Mouse (Mus musculus) thymus, postnatal 10 days (tissue): ENCODE results near the gene Mup14.
"Not testable (repeated sequence)": the region's sequence is repeated elsewhere in the genome, so short reads cannot be mapped to it uniquely, and the experiment has no call there.

ENCODE experiments used
- DNase-seq, 2 experiments: peaks; one replicate each; pipeline ENCODE4 v3.0.0; 2021; ENCODE audit warnings: low spot score in 2 of 2

The Mup14 gene

GRCm38 (mm10) chr4:61303900-61304299 lies at the start of gene Mup14:
Gene Mup14 (minus strand): TSS chr4:61304000.
- not testable (repeated sequence) for DNase-seq

GRCm38 (mm10) chr4:61338108-61338507 lies 34.3 kb upstream of the Mup14 start:
- not testable (repeated sequence) for DNase-seq
